Mouse (Mus musculus): ENCODE results near the gene Fmnl1.

GRCm38 (mm10) chr11:103176510-103176909, 5.6 kb downstream of the Fmnl1 start:
- TF ChIP-seq CTCF (IDR thresholded peaks at IDR 0.05; ENCODE audit: insufficient read depth, low read depth, low read length) (no peak), POLR2A (IDR thresholded peaks at IDR 0.05; ENCODE audit: insufficient read depth, low read depth, low read length) (no peak)

All from olfactory bulb, adult 2 months (tissue).